Mouse (Mus musculus) urinary bladder, postnatal 10 days (tissue): ENCODE results near the gene Ugt1a6a.

Experiments used
- DNase-seq: peaks from one replicate; pipeline ENCODE4 v3.0.0; 2022; ENCODE audit warnings: low spot score

Gene Ugt1a6a

DNA sequence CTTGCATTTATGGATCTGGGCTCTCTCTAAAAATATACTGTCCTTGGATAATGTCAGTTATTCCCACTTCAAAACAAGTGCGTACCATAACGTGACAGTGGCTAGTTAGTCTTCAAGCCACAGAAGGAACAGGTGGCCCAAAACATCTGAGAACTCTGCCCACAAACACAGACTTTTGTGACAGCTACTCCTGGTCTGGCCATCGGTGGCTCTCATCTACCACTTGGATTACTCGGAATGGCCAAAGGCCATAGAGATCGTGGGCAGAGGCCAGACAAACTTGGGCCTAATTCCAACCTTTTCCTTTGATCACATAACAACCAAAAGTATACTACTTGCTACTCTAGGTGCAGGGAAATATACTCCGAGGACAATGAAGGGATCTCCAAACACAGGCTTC lies 133.5 kb downstream of the Ugt1a6a start:
- DNase-seq = no peak
